Mouse (Mus musculus) kidney, adult 2 months (tissue): ENCODE data around the gene Magi1. TPM values are rescaled to one million over a fixed set of nuclear protein-coding genes. Genes with fewer than 3 reads are reported as not detected.

ENCODE experiments used
- DNase-seq: peaks from one replicate; pipeline ENCODE4 v3.0.0; 2021
- H3K27ac ChIP-seq: fragments of 200-500 bp; 2 replicates; pipeline ENCODE4 v1.5.1; 2012; ENCODE audit warnings: low read depth, low read length, control low read depth, inconsistent platforms; ENCODE audit not compliant: insufficient read depth
- H3K27me3 ChIP-seq: fragments of 200-500 bp; replicated peaks from 2 replicates; pipeline ENCODE4 v1.6.1; 2012; ENCODE audit warnings: mild to moderate bottlenecking, moderate library complexity, low read length, inconsistent platforms; ENCODE audit not compliant: control insufficient read depth, insufficient read depth
- H3K36me3 ChIP-seq: fragments of 200-500 bp; 2 replicates; pipeline ENCODE4 v1.6.1; 2012; ENCODE audit warnings: mild to moderate bottlenecking, moderate library complexity, low read length, inconsistent platforms; ENCODE audit not compliant: control insufficient read depth, insufficient read depth
- H3K4me1 ChIP-seq: fragments of 200-500 bp; 2 replicates; pipeline ENCODE4 v1.6.1; 2011; ENCODE audit warnings: low read length; ENCODE audit not compliant: control insufficient read depth, insufficient read depth
- H3K4me3 ChIP-seq: fragments of 200-500 bp; 2 replicates; pipeline ENCODE4 v1.5.1; 2011; ENCODE audit warnings: mild to moderate bottlenecking, low read depth, low read length, control low read depth; ENCODE audit not compliant: insufficient read depth
- CTCF ChIP-seq: fragments of 200-500 bp; conservative IDR thresholded peaks from 2 replicates; pipeline ENCODE4 v1.5.1; 2011; ENCODE audit warnings: low read depth, mild to moderate bottlenecking, control low read depth, low read length, moderate library complexity, mixed read lengths; ENCODE audit not compliant: insufficient read depth, insufficient read length
- POLR2A ChIP-seq: fragments of 200-500 bp; IDR thresholded peaks from one replicate; pipeline ENCODE4 v1.6.1; 2011; ENCODE audit warnings: low read depth, low read length, control low read depth
- WGBS: fragments of 180-500 bp; shearing (Covaris S2); methylation state at CpG from one replicate; pipeline ENCODE4 v1.1.7; 2018; 5-methylcytosine and 5-hydroxymethylcytosine counted together
- polyA plus RNA-seq: library from polyadenylated mRNA; depleted of rRNA; stranded (reverse); fragments of >200 nt; gene quantifications from 2 replicates; pipeline ENCODE4 v1.2.3, GENCODE M21; 2012

Magi1 gene
- polyA plus RNA-seq, 1 experiment, result 6.1 TPM

GRCm38 (mm10) chr6:93838398-93838797 lies 445.3 kb downstream of the Magi1 start:
- no peaks in the 10 kb centered on the region for H3K4me1 ChIP-seq
- H3K4me3 ChIP-seq, result no peak overlapping the region
- H3K36me3 ChIP-seq, result no peaks in the 10 kb centered on the region
- no peak overlapping the region for H3K27ac ChIP-seq
- TF ChIP-seq CTCF (no peak), POLR2A (no peak)
- DNase-seq, result no peak
- 93% methylated on average over 4 of the region's 4 CpGs for WGBS
- H3K27me3 ChIP-seq, result no peaks in the 10 kb centered on the region

GRCm38 (mm10) chr6:93836585-93836984 lies 447.1 kb downstream of the Magi1 start:
- 91% methylated on average over 5 of the region's 5 CpGs for WGBS
- no peak overlapping the region for H3K4me3 ChIP-seq
- TF ChIP-seq POLR2A (no peak), CTCF (no peak)
- no peaks in the 10 kb centered on the region for H3K4me1 ChIP-seq
- H3K27ac ChIP-seq, result no peak overlapping the region
- H3K27me3 ChIP-seq, result no peaks in the 10 kb centered on the region
- H3K36me3 ChIP-seq, result no peaks in the 10 kb centered on the region
- DNase-seq, result no peak

DNA sequence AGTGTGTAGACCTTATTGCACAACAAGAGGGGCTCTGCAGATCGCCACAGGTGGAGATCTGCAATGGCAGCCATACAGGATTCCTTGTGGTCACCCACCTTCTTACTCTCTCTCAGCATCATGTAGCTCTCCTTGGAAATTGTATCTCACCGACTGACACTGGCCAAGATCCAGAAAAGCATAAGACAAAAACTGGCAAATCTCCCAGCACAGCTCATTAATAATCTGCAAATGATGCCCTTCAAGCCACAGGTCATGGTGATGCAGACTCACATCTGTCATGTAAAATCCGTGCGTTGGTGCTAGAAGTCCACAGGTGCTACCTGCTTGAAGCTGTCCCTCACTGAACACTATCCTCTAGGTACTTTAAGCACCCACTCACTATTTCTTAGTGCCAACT lies 448.5 kb downstream of the Magi1 start:
- H3K27ac ChIP-seq, result no peak overlapping the region
- peak; percentile 28 for DNase-seq
- H3K4me3 ChIP-seq, result no peak overlapping the region
- TF ChIP-seq CTCF (no peak), POLR2A (no peak)
- H3K4me1 ChIP-seq, result no peaks in the 10 kb centered on the region
- WGBS, result 52% methylated on average over 4 of the region's 4 CpGs
- no peaks in the 10 kb centered on the region for H3K36me3 ChIP-seq
- no peaks in the 10 kb centered on the region for H3K27me3 ChIP-seq

DNA sequence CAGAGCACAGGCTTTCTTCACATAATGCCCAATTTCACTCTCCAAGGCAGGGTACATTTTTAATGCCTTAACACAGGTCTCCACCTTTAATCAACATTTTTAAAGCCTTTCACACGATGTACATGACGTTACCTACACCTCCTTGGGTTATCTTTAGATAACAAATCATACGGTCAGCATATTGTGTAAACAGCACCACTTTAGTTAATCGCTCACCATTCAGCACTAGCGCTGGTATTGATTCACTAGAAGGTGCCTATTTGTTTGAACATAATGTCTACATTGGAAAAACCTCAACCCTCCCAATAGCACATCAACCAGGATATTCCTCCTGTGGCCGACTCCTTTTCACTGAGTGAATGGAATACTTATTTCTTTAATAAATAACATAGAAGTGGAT lies 455.5 kb downstream of the Magi1 start:
- 68% methylated on average over 6 of the region's 6 CpGs for WGBS
- no peaks in the 10 kb centered on the region for H3K27me3 ChIP-seq
- DNase-seq, result no peak
- H3K36me3 ChIP-seq, result no peaks in the 10 kb centered on the region
- H3K27ac ChIP-seq, result no peak overlapping the region
- H3K4me1 ChIP-seq, result no peaks in the 10 kb centered on the region; the same call in 1 of the 2 replicates
- H3K4me3 ChIP-seq, result no peak overlapping the region
- TF ChIP-seq POLR2A, result no peak
- no peak for TF ChIP-seq CTCF

DNA sequence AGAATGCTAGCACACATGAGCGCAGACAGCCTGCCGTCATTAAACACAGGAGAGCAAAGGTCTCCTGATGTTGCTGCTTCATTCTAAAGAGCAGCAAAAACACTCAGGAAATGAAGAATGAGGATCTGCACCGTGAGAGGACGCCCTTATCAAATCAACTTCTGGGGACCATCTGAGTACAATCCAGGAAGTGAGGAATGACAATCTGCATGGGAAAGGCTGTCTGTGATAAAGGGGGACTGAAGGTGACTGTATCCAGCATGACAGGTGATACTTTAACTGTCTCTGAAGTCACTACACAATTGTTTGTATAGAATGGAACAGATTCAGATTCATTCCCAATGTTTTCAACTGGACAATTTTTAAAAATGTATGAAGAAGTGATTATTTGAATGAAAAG lies 456.8 kb downstream of the Magi1 start:
- TF ChIP-seq CTCF (no peak), POLR2A (no peak)
- no peak for DNase-seq
- Histone ChIP-seq H3K27ac (no peak overlapping the region), H3K4me1 (peaks cover 6% of the 10 kb centered on the region; the same call in 1 of the 2 replicates), H3K36me3 (no peaks in the 10 kb centered on the region), H3K4me3 (no peak overlapping the region), H3K27me3 (no peaks in the 10 kb centered on the region)
- 42% methylated on average over 4 of the region's 4 CpGs for WGBS

DNA sequence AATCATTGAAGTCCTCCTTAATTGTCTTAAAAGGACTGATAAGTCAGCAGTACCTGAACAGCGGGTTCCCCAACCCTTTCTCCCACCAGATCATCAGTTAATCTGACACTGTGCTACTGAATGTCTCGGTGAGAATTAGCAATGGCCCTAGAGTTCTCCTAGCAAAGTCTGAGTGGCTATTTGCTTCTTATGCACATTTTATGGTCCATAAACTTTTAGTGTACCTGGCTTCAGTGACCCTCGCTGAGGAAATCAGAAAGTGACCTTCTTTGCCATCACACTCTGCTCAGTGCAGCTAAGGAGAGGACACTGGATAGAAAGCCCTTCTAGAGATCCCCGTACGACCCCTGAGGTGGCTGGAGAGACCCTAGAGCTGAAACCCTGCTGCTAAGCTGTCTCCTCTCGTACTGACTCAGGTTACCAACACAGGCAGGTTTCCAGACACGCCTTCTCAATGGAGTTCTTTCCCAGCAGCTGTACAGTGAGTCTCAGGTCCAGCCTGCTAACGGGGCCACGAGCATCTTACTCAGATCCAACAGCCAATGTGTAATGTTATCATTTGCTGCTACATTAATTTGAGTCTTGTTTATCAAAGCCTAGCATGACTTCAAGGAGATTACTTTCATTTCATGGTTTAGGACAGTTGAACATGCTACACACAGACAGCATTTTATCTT lies 461.4 kb downstream of the Magi1 start:
- H3K36me3 ChIP-seq, result no peaks in the 10 kb centered on the region
- no peaks in the 10 kb centered on the region for H3K27me3 ChIP-seq
- H3K4me3 ChIP-seq, result no peak overlapping the region
- TF ChIP-seq POLR2A, result no peak
- TF ChIP-seq CTCF, result no peak
- peaks cover 6% of the 10 kb centered on the region; the same call in 1 of the 2 replicates for H3K4me1 ChIP-seq
- WGBS, result 41% methylated on average over 9 of the region's 9 CpGs
- peak; percentile 49 for DNase-seq
- H3K27ac ChIP-seq, result peak overlapping the region; percentile 54; the same call in 1 of the 2 replicates

DNA sequence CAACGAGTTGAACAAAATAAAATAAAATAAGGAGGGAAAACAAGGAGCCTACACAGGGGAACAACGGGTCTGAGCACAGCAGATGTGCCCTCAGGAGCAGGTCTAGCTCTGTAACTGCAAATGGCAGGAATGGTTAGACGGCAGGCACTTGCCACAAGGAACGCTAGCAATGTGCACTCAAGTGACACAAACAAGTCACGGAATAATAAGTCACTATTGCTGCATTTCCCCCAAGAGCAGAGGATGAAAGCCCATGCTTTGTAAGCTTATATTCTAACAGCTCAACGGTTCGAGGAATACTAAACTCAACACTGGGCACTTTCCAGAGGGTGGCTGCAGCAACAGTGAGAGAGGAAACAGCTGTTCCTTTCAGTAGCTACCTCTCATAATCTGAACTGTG lies 462.2 kb downstream of the Magi1 start:
- TF ChIP-seq CTCF, result no peak
- no peak for TF ChIP-seq POLR2A
- Histone ChIP-seq H3K4me3 (no peak overlapping the region), H3K27me3 (no peaks in the 10 kb centered on the region), H3K27ac (peak overlapping the region; percentile 47; the same call in 1 of the 2 replicates), H3K4me1 (peaks cover 6% of the 10 kb centered on the region; the same call in 1 of the 2 replicates), H3K36me3 (no peaks in the 10 kb centered on the region)
- WGBS, result 45% methylated on average over 7 of the region's 7 CpGs
- peak; percentile 11 for DNase-seq
